Mouse (Mus musculus) heart, adult 11 months (tissue): ENCODE data around the gene Abcb1b.

Experiments used
- DNase-seq: peaks from one replicate; pipeline ENCODE4 v3.0.0; 2022

Abcb1b gene

DNA sequence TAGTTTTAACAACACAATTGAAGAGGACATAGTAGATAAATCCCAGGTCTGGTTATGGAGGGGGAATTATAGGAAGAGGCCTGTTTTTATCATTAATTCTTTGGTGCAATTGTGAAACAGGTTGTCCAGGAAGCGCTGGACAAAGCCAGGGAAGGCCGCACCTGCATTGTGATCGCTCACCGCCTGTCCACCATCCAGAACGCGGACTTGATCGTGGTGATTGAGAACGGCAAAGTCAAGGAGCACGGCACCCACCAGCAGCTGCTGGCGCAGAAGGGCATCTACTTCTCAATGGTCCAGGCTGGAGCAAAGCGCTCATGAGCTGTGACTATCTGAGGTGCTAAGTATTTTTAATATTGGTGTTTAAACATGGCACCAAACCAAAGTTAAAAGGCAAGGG is 67.7 kb downstream of the Abcb1b start:
- DNase-seq, result peak; percentile 91

DNA sequence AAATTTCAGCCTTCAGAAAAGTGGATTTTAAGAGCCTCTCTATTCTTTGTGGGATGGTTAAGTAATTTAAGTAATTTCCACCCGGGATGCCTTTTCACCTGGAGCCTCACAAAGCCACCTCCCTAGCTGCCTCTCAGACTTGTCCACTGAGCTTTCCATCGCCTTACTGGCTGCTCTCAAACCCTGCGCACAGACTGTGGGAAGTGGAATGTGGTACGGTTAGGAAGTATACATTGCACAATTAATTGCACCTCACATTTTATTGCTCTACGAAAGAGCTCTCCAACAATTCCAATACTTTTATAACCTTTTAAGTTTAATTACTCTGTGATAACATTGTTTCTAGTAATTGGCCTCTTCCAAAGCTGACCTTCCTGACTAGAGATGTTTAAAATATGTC is 68.4 kb downstream of the Abcb1b start:
- no peak for DNase-seq

DNA sequence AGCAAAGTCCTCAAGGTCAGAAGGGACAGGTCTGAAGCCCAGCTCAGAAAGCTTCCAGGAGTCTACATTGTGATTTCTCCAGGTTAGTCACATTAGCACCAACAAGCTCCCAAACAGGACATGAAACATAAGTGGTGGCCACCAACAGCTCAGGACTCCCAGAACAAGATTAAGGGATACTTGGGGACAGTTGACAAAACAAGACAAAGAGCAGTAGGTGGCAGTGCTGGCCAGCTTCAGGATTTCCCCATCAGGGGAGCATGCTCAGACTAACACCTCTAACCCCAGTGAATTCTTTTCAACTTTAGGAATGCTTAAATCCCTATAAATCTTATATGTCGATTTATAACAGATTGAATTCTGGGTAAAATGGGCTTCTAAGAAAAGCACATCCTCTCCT is 70.1 kb downstream of the Abcb1b start:
- DNase-seq, result peak; percentile 83

DNA sequence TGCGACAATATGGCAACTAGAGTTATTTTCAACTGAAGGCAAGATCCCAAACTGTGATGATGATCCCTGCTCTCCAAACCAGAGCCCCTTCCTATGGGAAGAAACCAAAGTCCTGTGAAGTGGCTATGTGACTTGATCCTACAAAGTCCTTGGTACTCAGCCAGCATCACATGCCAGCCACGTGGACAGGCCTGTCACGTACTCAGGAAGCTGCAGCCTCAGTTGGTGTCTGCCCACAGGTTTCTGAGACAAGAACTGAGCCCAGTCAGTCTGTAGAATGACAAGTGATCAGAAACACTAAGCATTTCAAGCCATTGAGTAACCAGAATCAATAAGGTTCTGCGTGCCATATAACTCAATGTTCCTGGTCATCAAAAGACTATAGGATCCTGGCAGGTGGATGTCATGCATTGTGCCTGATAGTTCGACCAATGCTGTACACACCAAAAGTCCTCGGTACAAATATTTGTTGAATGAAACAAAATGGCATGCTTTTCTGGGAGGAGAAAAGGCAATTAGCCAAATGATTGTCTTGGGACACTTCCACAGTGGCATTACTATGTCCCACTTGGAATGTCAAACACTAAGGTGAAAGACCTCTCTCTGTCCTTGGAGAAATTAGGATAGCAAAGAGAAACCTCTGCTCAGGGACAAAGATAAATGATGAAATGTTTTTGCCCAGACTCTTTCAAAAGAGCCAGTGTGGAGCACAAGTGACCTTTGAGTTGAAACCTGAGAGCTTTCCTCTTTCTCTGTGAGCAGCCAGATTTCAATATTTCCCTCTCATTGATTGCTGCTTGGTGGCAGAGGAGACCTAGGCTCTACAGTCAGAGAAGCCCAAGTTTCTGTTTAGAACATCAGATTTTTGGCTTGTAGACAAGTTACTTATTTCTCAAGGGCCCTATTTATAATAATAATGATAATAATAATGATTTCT is 75.3 kb downstream of the Abcb1b start:
- DNase-seq, result peak; percentile 36

DNA sequence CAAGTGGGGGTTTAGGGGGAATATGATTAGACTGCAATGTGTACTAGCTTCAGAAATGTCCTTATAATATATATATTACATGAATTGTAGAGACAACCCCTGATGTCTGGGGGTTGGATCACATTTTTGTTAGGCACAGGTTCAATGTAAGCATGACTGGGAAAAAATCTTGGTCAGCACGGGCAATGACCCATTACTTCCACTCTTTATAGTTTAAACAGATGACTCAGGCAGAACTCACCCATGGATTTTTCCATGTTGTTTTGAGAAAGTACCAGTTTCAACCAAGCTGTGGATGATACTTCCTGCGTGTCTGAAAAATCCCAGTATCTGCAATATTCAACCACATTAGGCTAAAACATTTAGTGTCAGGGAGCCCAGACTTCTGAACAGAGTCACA is 79.1 kb downstream of the Abcb1b start:
- peak; percentile 21 for DNase-seq

DNA sequence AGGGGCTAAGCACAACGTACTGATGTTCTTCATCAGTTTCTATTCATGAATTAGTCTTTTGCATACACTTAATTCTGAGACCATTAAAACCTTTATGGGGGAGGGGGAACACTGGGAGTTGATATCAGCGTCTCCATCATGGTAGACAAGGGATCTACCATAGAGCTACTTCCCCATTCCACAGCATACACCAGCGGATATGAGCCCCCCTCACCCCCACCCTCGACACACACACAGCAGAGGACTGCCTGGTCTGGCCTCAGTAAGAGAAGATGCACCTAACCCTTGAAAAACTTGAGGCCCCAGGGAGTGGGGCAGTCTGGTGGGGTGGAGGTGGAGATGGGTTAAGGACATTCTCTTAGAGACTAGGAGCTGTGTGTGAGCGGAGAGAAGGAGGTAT is 79.9 kb downstream of the Abcb1b start:
- DNase-seq, result peak; percentile 55

DNA sequence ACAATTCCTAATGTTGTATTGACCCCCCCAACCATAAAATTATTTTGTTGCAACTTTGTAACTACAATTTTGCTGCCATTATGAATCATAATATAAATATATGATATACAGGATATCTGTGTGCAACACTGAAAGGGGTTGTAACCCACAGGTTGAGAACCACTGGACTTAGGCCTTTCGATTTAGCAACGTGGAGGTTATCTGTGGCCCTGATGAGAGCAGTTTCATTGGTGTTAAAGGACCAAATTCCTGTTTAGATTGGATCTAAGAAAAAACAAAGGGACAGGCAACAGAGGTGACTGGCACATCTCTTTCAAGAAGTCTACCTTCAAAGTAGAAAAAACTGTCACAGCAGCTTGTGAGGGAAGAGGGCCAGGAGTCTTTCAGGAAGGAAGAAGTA is 87.9 kb downstream of the Abcb1b start:
- DNase-seq, result no peak

DNA sequence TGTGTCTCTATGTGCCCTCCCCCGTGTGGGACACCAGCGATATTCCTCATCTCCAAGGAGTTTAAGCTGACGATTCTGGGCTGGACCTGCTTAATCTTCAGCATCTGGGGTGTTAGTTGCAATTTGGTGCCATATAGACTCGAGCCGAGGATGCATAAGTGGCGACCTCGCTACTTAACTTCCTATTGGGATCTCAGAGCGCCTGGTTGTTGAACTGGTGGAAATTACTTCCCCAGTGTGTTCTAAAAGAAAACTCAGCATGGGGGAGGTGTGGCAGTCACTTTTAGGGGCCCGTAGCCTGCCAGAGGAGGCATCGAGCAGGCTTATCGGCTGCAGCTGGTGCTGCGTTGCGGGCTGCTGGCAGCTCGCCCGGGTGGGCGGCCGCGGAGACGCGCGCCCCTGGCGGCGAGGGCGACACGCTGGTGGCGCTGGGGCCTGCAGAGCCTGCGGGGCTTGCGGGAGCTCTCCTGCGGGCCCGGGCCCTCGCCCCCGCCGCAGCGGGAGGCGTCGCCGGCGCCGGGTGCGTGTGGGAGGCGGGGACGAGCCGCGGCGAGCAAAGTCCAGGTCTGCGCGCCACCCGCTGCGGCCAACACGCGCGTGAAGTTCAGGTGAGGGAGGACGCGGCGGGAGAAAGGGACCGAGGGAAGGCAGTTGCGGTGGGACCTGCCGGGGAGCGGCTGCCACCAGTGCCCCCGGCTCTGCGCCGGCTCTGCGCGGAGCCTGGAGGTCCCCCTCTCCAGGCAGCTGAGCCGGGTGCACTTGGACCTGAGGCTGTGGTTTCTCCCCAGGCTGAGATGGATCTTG is 95.6 kb downstream of the Abcb1b start, which contains the start of gene Abcb4:
TSS of gene Abcb4 (plus strand) at position 418 of the 804 bp plus-strand sequence.
- peak; percentile 95 for DNase-seq

DNA sequence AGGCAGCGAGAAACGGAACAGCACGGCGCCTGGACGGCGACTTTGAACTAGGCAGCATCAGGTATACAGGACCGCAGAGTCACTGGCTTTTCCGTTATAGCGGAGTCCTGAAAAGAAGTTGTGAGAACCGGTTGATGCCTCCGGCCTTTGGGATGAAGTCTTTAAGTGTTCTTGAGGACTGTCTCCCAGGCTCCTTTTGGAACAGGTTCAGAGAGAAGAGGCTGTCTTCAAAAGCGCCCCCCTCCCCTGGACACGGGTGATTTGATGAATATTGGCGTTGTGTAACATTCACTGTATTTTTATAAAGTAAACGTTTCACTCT is 96.1 kb downstream of the Abcb1b start:
- no peak for DNase-seq

DNA sequence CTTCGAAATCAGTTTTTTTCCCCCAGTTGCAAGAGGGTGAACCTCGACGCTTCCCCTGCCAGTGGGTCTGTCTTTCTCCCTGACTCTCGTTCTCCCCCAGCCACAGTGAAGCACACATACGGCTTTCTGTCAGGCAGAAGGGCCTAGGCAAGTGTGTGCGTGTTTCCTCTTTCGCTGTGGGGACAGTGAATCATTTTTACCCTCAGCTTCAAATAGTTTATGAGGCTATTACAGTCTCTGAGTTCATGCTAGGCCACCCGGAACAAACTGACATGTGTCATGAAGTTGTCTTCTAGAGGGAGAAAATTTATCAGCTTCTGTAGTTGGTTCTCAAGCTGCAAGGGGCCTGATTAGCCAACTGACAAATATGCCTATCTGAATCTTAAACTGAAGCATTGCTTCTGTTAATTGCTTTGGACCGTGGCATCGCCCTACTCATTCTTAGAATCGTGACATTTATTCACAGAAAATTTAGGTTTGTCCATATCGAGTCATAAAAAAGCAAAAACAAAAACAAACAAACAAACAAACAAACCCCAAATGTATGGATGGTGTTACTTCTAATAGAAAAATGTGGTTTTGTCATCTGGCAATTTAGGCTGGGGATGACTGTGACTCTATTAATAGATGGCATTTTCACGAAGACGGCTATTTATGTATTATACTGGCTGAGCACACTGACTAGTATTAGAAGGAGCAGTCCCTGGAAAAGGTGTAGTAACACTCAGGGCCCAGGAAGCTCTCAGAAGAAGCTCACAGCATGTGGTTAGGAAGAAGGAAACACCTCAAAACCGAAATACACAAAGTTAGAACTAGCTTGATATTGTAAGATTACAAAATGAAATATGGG is 96.9 kb downstream of the Abcb1b start:
- peak; percentile 79 for DNase-seq

DNA sequence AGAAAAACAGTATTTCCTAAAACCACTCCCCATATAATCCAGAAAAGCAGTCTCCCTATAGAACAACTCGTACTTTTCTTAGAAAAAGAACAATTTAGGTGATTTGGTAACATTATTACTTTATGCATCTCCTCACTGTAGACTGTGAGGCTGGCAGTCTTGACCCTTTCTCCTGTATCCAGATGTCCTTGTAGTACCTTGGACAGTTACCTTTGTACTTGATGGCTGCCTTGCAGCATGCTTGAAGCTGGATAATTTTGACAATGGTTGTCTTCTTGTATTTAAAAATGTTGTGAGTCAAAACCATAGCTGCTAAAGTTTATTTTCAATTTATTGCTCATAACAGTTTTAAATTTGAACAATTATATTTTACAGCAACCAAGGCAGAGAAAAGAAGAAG is 98.3 kb downstream of the Abcb1b start:
- no peak for DNase-seq

DNA sequence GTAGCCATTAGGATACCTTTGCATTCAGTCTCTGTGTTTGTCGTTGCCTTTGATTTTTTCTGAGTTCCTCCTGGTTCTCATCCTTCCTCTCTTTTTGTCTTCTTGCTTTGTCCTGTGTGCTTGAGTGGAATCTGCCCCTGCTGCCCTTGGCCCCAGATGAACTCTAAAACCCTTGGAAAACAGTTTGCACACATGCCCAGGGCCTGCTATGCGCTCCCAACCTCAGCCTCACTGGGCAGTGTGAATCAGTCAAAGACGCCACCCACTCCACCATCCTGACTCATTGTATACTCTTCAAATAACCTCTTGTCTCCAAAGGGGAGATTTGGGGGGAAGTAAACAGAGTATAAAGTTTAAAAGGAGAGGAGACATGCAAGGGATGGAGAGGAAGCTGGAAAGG is 100.3 kb downstream of the Abcb1b start:
- peak; percentile 70 for DNase-seq

DNA sequence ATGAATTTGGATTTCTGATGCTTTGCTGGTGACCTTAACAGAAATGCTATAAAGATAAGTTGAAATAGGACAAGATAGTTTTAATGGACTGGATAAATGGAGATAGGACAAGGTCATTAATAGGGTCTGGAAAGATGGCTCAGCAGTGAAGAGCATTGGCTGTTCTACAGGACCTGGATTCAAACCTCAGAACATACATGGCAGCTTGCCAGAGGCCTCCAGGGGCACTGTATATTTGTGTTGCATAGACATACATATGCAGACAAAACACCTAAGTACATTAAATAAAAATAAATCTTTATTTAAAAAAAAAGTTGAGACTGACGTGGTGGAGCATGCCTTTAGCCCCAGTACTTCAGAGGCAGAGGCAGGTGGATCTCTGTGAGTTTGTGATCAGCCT is 103.1 kb downstream of the Abcb1b start:
- DNase-seq, result peak; percentile 60

DNA sequence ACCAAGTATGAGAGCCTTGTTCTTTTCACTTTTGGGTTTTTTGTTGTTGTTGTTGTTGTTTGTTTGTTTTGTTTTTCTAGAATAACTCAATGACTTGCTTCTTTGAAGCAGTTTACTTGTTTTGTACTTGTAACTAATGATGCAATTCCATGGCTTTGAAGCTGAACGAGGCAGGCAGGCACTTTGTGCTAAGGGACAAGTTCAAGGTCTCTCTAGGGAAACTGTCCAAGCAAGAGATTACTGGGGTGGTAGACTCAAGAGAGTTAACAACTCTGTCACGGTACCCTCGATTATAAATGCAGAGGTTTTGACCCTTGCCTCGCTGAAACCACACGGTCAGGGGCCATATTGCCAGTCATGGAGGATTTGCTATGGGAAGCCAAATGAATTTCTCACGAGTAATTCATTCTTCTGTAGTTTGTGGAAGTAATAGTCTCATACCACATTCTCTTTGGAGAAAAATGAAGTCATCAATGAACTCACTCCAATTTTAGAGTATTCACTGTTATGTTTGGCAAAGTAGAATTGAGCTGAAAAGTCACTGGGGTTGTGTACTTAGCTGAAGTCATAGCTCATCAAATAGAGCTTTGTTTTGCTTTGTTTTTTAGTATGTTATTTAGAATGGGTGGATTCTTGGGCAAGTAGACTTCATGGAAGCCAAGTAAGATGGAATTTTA is 104.3 kb downstream of the Abcb1b start:
- peak; percentile 68 for DNase-seq

DNA sequence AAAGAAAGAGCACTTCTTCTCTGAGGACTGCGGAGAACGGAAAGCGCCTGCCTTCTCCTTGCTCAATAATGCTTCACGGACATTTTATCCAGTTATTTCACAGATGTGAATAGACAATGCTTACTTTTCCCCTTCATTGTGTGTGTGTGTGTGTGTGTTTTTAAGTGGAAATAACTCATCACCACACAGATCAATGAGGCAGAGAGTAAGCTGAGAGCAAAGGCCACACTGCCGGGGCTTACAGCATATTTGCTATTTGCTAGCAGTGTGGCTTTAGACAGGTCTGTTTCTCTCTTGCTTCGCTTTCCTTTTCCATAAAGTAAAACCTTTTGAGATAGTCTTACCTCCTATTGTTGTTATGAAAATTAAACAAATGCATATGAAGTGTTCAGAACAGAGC is 106.6 kb downstream of the Abcb1b start:
- peak; percentile 43 for DNase-seq

DNA sequence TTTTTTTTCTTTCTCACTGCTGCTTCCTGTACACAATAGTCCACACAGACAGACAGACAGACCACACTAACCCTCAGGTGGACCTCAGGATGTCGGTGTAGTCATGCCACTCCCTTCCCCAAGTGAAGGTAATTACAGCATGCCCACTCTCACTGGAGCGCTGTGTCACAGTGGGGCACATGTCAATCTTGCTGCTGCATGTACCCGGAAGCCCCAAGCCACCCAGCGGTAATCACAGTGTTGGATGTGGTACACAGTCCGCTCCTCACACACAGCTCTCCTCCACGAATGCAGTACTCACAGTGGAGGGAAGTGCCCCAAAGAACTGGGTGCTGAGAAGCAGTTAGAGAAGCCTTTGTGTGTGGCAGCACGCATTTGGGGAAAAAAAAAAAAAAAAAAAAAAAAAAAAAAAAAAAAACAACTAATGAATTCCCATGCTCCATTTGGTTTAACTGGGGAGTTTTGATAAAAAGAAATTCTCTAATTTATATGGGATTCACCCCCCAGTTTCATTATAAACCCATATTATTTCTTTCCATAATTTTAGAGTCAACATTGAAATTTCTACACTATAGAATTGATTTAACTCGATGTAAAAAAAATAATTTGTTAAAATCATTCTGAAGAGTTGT is 113.7 kb downstream of the Abcb1b start:
- DNase-seq, result no peak
